Mouse (Mus musculus) bone marrow, adult 2 months (tissue): Measurements from ENCODE around the gene Grb2.

Experiments
- CTCF ChIP-seq: fragments of 200-500 bp; IDR thresholded peaks from 2 replicates; pipeline ENCODE4 v1.5.1; 2011; ENCODE audit warnings: low read length, control low read depth; ENCODE audit not compliant: control insufficient read depth, insufficient read depth
- POLR2A ChIP-seq: fragments of 200-500 bp; IDR thresholded peaks from 2 replicates; pipeline ENCODE4 v1.6.1; 2011; ENCODE audit warnings: low read depth, mild to moderate bottlenecking, control low read depth, low read length, borderline replicate concordance; ENCODE audit not compliant: control insufficient read depth

DNA sequence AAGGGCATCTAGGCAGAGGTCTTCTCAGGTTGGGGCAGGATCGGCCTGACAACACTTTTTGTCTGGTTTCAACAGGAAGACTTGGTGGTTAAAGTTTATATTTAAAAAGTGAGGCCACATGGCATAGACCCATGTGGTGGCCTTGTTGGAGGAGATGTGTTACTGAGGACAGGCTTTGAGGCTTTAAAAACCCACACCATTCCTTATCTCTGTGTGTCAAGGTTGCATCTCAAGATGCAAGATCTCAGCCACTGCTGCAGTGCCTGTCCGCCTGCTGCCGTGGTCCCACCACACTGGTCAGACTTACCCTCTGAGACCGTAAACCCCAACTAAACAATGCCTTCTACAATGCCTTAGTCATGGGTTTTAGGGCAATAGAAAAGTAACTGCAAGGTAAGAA, 110.1 kb downstream of the Grb2 start:
- TF ChIP-seq POLR2A = no peak
- no peak for TF ChIP-seq CTCF
